In the genomic region with DNA sequence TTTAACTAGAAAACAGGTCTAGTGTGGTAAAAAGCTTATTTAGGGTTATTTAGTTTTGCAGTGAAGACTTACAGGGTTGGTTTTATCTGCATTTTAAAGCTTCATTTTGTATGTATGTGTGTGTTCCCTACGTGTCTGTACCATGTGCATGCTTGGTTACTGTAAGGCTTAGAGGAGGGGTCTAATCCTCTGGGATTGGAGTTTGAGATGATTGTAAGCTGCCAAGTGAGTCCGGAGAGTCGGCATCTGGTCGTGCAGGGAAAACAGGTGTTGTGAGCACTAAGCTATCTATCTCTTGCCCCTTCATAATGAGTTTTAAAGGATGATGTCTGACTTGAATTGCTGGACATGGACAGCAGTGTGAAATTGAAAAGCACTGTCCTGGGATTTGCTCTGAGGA, we compare ENCODE assay signal across 10 mouse cellular contexts. TPM values are rescaled to one million over a fixed set of nuclear protein-coding genes. Genes with fewer than 3 reads are reported as not detected.
DNase-seq lines count a peak whose midpoint lies in the region; ATAC-seq lines count a peak whose summit lies in the region.
"Had no signal": no experiment of that assay in that cellular context is flagged by ENCODE, and none has a peak within 500 bp of the region (broad histone marks: within the 10 kb centered on the region; RNA-seq: fewer than 3 reads in every experiment).

No protein-coding gene starts in this region.

- no peak overlapping the region for H3K4me3 ChIP-seq in kidney, embryonic 16.5 days (ENCODE audit: low read length)
- no peak overlapping the region for H3K4me3 ChIP-seq in embryonic facial prominence, embryonic 14.5 days (ENCODE audit: low read depth, low read length)
- H3K4me3 ChIP-seq in hindbrain, embryonic 15.5 days: peak overlapping the region; percentile 10; the same call in 1 of the 2 replicates
- 0 out of 2 replicates have a peak overlapping the region, but pooled peaks have one; percentile 2 for H3K4me3 ChIP-seq in neural tube, embryonic 13.5 days

- peaks cover 33% of the 10 kb centered on the region for H3K4me1 ChIP-seq in kidney, embryonic 16.5 days (ENCODE audit: insufficient read depth, low read length)
- H3K4me1 ChIP-seq in embryonic facial prominence, embryonic 14.5 days (ENCODE audit: control insufficient read depth, insufficient read depth, low read length): peaks cover 18% of the 10 kb centered on the region
- H3K4me1 ChIP-seq in hindbrain, embryonic 15.5 days (replicated peaks): peaks cover 56% of the 10 kb centered on the region
- peaks cover 57% of the 10 kb centered on the region for H3K4me1 ChIP-seq in neural tube, embryonic 13.5 days (replicated peaks)

- H3K9me3 ChIP-seq in kidney, embryonic 16.5 days (ENCODE audit: low read length): no peaks in the 10 kb centered on the region
- H3K9me3 ChIP-seq in embryonic facial prominence, embryonic 14.5 days (ENCODE audit: control insufficient read depth, low read length): no peaks in the 10 kb centered on the region
- no peaks in the 10 kb centered on the region for H3K9me3 ChIP-seq in hindbrain, embryonic 15.5 days
- H3K9me3 ChIP-seq in neural tube, embryonic 13.5 days: no peaks in the 10 kb centered on the region

- 0 out of 2 replicates have a peak overlapping the region, but pooled peaks have one; percentile 4 for H3K4me2 ChIP-seq in kidney, embryonic 16.5 days (replicated peaks; ENCODE audit: low read depth, low read length)
- peak overlapping the region; percentile 2; the same call in 1 of the 2 replicates for H3K4me2 ChIP-seq in embryonic facial prominence, embryonic 14.5 days (ENCODE audit: low read depth, low read length)
- peak overlapping the region; percentile 40 for H3K4me2 ChIP-seq in hindbrain, embryonic 15.5 days
- H3K4me2 ChIP-seq in neural tube, embryonic 13.5 days: peak overlapping the region; percentile 36

- WGBS in kidney, embryonic 16.5 days: 67% methylated on average over 4 of the region's 4 CpGs
- WGBS in embryonic facial prominence, embryonic 14.5 days: 38% methylated on average over 4 of the region's 4 CpGs
- 26% methylated on average over 4 of the region's 4 CpGs for WGBS in hindbrain, embryonic 15.5 days
- WGBS in neural tube, embryonic 13.5 days: 35% methylated on average over 4 of the region's 4 CpGs

- H3K36me3 ChIP-seq in kidney, embryonic 16.5 days (ENCODE audit: insufficient read depth, low read length): 0 out of 2 replicates have a peak, but pooled peaks cover 7% of the 10 kb centered on the region
- peaks cover 9% of the 10 kb centered on the region; the same call in 1 of the 2 replicates for H3K36me3 ChIP-seq in embryonic facial prominence, embryonic 14.5 days (ENCODE audit: control insufficient read depth, insufficient read depth, low read length)
- H3K36me3 ChIP-seq in hindbrain, embryonic 15.5 days: peaks cover 2% of the 10 kb centered on the region; the same call in 1 of the 2 replicates
- peaks cover 7% of the 10 kb centered on the region for H3K36me3 ChIP-seq in neural tube, embryonic 13.5 days

- no peak overlapping the region for H3K9ac ChIP-seq in kidney, embryonic 16.5 days (replicated peaks; ENCODE audit: low read length)
- peak overlapping the region; percentile 19; the same call in 1 of the 2 replicates for H3K9ac ChIP-seq in embryonic facial prominence, embryonic 14.5 days (ENCODE audit: low read depth, low read length)
- no peak overlapping the region for H3K9ac ChIP-seq in hindbrain, embryonic 15.5 days
- peak overlapping the region; percentile 39; the same call in 1 of the 2 replicates for H3K9ac ChIP-seq in neural tube, embryonic 13.5 days

- no peak for ATAC-seq in kidney, embryonic 16.5 days (ENCODE audit: low FRiP score, low TSS enrichment)
- no peak for ATAC-seq in embryonic facial prominence, embryonic 14.5 days (ENCODE audit: low read depth)
- ATAC-seq in hindbrain, embryonic 15.5 days (ENCODE audit: low FRiP score, low read depth): no peak
- no peak for ATAC-seq in neural tube, embryonic 13.5 days (ENCODE audit: low read depth)
- ATAC-seq: activated CD4-positive, CD25-positive, alpha-beta regulatory T cell, adult 4 months had no signal

- no peaks in the 10 kb centered on the region for H3K27me3 ChIP-seq in kidney, embryonic 16.5 days (ENCODE audit: insufficient read depth, low read length)
- H3K27me3 ChIP-seq in embryonic facial prominence, embryonic 14.5 days (replicated peaks; ENCODE audit: control insufficient read depth, insufficient read depth, low read length): no peaks in the 10 kb centered on the region
- no peaks in the 10 kb centered on the region for H3K27me3 ChIP-seq in hindbrain, embryonic 15.5 days
- no peaks in the 10 kb centered on the region for H3K27me3 ChIP-seq in neural tube, embryonic 13.5 days

- H3K27ac ChIP-seq in kidney, embryonic 16.5 days (ENCODE audit: low read length): no peak overlapping the region
- no peak overlapping the region for H3K27ac ChIP-seq in embryonic facial prominence, embryonic 14.5 days (replicated peaks; ENCODE audit: low read depth, low read length)
- H3K27ac ChIP-seq in hindbrain, embryonic 15.5 days (replicated peaks): no peak overlapping the region
- no peak overlapping the region for H3K27ac ChIP-seq in neural tube, embryonic 13.5 days (replicated peaks)

- no peak for DNase-seq in kidney, adult 11 months
- peak; percentile 46 for DNase-seq in embryonic facial prominence, embryonic 14.5 days (ENCODE audit: low spot score)
- no peak for DNase-seq in yolk sac, embryonic 10.5 days (ENCODE audit: low spot score)
- no peak for DNase-seq in gastrocnemius, postnatal 10 days
- DNase-seq in right cerebral cortex, postnatal 4 days: no peak
- DNase-seq: right cerebral cortex, postnatal 25 days had no signal

RNA-seq across cellular contexts. Expression of a gene that starts 3.3 kb away (rescaled TPM):
- 203 and 209 TPM in 2 replicates for polyA plus RNA-seq in kidney, embryonic 16.5 days (2015; fragmentation: Nextera tagmentation; extraction: Ambion mirVana)
- polyA plus RNA-seq in embryonic facial prominence, embryonic 14.5 days (2014; fragmentation: Nextera tagmentation; extraction: Ambion mirVana): 234 and 242 TPM in 2 replicates
- 164 and 175 TPM in 2 replicates for polyA plus RNA-seq in hindbrain, embryonic 15.5 days (2015; fragmentation: Nextera tagmentation; extraction: Ambion mirVana)
- polyA plus RNA-seq in neural tube, embryonic 13.5 days (2015; fragmentation: Nextera tagmentation; extraction: Ambion mirVana): 195 and 201 TPM in 2 replicates
- 10 to 100 TPM; 63.3 to 82.9 TPM for total RNA-seq in gastrocnemius, postnatal 10 days (2021)

RNA-seq across cellular contexts. Expression of a gene that starts 29.8 kb away (rescaled TPM):
- polyA plus RNA-seq in kidney, embryonic 16.5 days (2015; fragmentation: Nextera tagmentation; extraction: Ambion mirVana): 27.3 and 36.6 TPM in 2 replicates
- 36.2 and 43.6 TPM in 2 replicates for polyA plus RNA-seq in embryonic facial prominence, embryonic 14.5 days (2014; fragmentation: Nextera tagmentation; extraction: Ambion mirVana)
- polyA plus RNA-seq in hindbrain, embryonic 15.5 days (2015; fragmentation: Nextera tagmentation; extraction: Ambion mirVana): 54.9 and 68.2 TPM in 2 replicates
- polyA plus RNA-seq in neural tube, embryonic 13.5 days (2015; fragmentation: Nextera tagmentation; extraction: Ambion mirVana): 101 and 106 TPM in 2 replicates
- total RNA-seq in gastrocnemius, postnatal 10 days (2021): 1 to 10 TPM; 7.2 to 8.2 TPM

Comparison
In these comparisons a context has a peak if more than half of its experiments do, and no peak if none do; other contexts are left out.
1. H3K4me3 ChIP-seq: peak in hindbrain, embryonic 15.5 days (single experiment) and neural tube, embryonic 13.5 days (single experiment); none in kidney, embryonic 16.5 days (single experiment) and embryonic facial prominence, embryonic 14.5 days (single experiment).
2. H3K9ac ChIP-seq: peak in embryonic facial prominence, embryonic 14.5 days (single experiment) and neural tube, embryonic 13.5 days (single experiment); none in kidney, embryonic 16.5 days (single experiment) and hindbrain, embryonic 15.5 days (single experiment).
3. Peak in every context shown above with its lines, with median percentiles within 50 percentile points of each other: H3K4me2 ChIP-seq.